Mouse (Mus musculus) thymus, adult 2 months (tissue): Measurements from ENCODE around the gene Kank2. TPM values are rescaled to one million over a fixed set of nuclear protein-coding genes. Genes with fewer than 3 reads are reported as not detected.

ENCODE experiments used
- DNase-seq: peaks from one replicate; pipeline ENCODE4 v3.0.0; 2021
- H3K27ac ChIP-seq: fragments of 200-500 bp; 2 replicates; pipeline ENCODE4 v1.5.1; 2012; ENCODE audit warnings: low read length, control low read depth; ENCODE audit not compliant: control insufficient read depth, insufficient read depth
- H3K27me3 ChIP-seq: fragments of 200-500 bp; 2 replicates; pipeline ENCODE4 v1.6.1; 2012; ENCODE audit warnings: mild to moderate bottlenecking, low read length, moderate library complexity, mixed read lengths; ENCODE audit not compliant: control insufficient read depth, insufficient read depth
- H3K36me3 ChIP-seq: fragments of 200-500 bp; 2 replicates; pipeline ENCODE4 v1.6.1; 2012; ENCODE audit warnings: mild to moderate bottlenecking, low read length, moderate library complexity; ENCODE audit not compliant: control insufficient read depth, insufficient read depth
- H3K4me1 ChIP-seq: fragments of 200-500 bp; replicated peaks from 2 replicates; pipeline ENCODE4 v1.6.1; 2012; ENCODE audit warnings: low read length; ENCODE audit not compliant: control insufficient read depth, insufficient read depth
- H3K4me3 ChIP-seq: fragments of 200-500 bp; 2 replicates; pipeline ENCODE4 v1.5.1; 2012; ENCODE audit warnings: mild to moderate bottlenecking, low read length, control low read depth, moderate library complexity; ENCODE audit not compliant: control insufficient read depth, insufficient read depth
- CTCF ChIP-seq: fragments of 200-500 bp; IDR thresholded peaks from 2 replicates; pipeline ENCODE4 v1.5.1; 2012; ENCODE audit warnings: mild to moderate bottlenecking, control low read depth, low read length, moderate library complexity, borderline replicate concordance; ENCODE audit not compliant: control insufficient read depth, poor library complexity, insufficient read depth; ENCODE audit errors: extremely low read depth
- POLR2A ChIP-seq: fragments of 200-500 bp; IDR thresholded peaks from 2 replicates; pipeline ENCODE4 v1.6.1; 2012; ENCODE audit warnings: mild to moderate bottlenecking, low read length, control low read depth, moderate library complexity; ENCODE audit not compliant: control insufficient read depth, poor library complexity, insufficient read depth; ENCODE audit errors: extremely low read depth
- WGBS: fragments of 180-500 bp; shearing (Covaris S2); methylation state at CpG from one replicate; pipeline ENCODE4 v1.1.7; 2018; 5-methylcytosine and 5-hydroxymethylcytosine counted together
- polyA plus RNA-seq: library from polyadenylated mRNA; depleted of rRNA; stranded (reverse); fragments of >200 nt; gene quantifications from 2 replicates; pipeline ENCODE4 v1.2.3, GENCODE M21; 2012

Kank2 gene
- polyA plus RNA-seq, 1 experiment: 12.6 TPM

DNA sequence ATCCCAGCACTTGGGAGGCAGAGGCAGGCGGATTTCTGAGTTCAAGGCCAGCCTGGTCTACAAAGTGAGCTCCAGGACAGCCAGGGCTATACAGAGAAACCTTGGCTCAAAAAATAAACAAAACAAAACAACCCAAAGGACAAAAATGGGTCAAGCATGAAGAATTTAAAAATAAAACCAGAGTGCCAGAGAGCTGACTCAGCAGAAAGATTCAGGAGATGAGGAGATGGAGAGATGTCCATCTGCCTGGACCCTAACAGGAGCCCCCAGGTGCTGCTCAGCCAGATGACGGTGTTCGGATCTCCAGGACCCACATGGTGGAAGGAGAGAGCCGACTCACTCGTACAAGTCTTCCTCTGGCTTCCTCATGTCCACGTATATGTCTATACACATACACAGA lies 20.0 kb upstream of the Kank2 start:
- TF ChIP-seq POLR2A (no peak), CTCF (no peak)
- no peak overlapping the region for H3K27ac ChIP-seq
- H3K27me3 ChIP-seq: no peaks in the 10 kb centered on the region
- H3K4me3 ChIP-seq: no peak overlapping the region
- DNase-seq: no peak
- no peaks in the 10 kb centered on the region for H3K36me3 ChIP-seq
- WGBS: 95% methylated on average over 6 of the region's 6 CpGs
- H3K4me1 ChIP-seq: no peaks in the 10 kb centered on the region

DNA sequence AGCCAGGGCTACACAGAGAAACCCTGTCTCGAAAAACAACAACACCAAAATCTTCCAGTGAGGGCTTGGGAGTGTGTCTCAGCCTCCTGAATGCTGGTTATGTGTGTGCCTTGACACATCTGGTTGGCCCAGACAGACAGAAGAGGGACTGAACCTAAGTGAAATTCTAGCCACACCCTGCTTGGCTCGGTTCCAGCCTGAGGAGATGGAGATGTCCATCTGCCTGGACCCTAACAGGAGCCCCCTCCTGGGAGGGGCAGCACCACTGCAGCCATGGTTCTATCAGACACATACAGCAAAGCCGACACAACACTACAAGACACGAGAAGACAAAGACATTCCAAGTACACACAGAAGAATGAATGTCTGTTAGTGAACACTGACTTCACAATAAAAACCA lies 19.6 kb upstream of the Kank2 start:
- H3K27ac ChIP-seq: no peak overlapping the region
- H3K36me3 ChIP-seq: no peaks in the 10 kb centered on the region
- 84% methylated on average over 4 of the region's 4 CpGs for WGBS
- no peaks in the 10 kb centered on the region for H3K4me1 ChIP-seq
- DNase-seq: no peak
- H3K4me3 ChIP-seq: no peak overlapping the region
- no peaks in the 10 kb centered on the region for H3K27me3 ChIP-seq
- TF ChIP-seq CTCF (no peak), POLR2A (no peak)

DNA sequence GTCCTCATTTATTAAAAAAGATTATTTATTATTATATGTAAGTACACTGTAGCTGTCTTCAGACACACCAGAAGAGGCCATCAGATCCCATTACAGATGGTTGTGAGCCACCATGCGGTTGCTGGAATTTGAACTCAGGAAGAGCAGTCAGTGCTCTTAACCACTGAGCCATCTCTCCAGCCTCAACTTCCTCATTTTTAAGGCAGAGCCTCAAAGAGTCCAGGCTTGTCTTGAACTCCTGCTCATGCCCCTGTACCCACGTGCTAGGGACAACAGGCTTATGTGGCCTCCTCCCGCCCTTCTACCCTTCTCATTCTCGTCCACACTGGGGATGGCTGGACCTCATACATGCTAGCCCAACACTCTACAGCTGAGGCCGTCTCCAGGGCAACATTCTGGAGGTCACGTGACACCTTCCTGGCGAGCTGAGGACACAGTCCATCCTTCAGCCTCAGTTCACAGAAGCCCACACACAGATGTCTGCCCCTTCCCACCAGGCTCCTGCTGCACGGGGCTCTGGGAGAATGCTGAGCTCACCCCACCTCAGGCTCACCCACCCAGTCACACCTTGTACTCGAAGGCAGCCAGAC lies 18.3 kb upstream of the Kank2 start:
- 56% methylated on average over 9 of the region's 9 CpGs for WGBS

DNA sequence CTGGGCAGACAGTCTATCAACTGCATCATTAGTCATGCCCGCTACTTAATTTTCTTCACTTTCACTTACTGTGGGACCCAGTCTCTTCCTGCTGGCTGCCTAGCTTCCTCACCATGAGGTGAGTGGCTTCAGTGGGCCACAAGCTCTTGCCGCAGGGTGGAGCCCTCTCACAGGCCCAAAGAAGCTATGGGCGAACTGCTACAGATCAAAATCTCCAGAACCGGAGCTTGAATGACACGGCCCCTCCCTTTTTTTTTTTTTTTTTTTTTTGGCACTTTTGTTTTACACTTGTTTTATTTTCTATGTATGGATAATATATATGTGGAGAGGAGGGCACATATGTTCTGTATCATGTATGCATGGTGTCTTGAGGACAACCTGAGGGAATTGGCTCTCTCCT lies 12.6 kb upstream of the Kank2 start:
- no peak for TF ChIP-seq CTCF
- no peak for TF ChIP-seq POLR2A
- Histone ChIP-seq H3K4me3 (no peak overlapping the region), H3K4me1 (no peaks in the 10 kb centered on the region), H3K27ac (no peak overlapping the region), H3K36me3 (no peaks in the 10 kb centered on the region), H3K27me3 (no peaks in the 10 kb centered on the region)
- 35% methylated on average over 5 of the region's 5 CpGs for WGBS
- no peak for DNase-seq

More for the DNA sequence above, 18.3 kb upstream of the Kank2 start:
- H3K36me3 ChIP-seq: no peaks in the 10 kb centered on the region
- no peaks in the 10 kb centered on the region for H3K4me1 ChIP-seq
- no peak for TF ChIP-seq CTCF
- TF ChIP-seq POLR2A: no peak
- DNase-seq: no peak
- H3K4me3 ChIP-seq: no peak overlapping the region
- no peaks in the 10 kb centered on the region for H3K27me3 ChIP-seq
- H3K27ac ChIP-seq: no peak overlapping the region

DNA sequence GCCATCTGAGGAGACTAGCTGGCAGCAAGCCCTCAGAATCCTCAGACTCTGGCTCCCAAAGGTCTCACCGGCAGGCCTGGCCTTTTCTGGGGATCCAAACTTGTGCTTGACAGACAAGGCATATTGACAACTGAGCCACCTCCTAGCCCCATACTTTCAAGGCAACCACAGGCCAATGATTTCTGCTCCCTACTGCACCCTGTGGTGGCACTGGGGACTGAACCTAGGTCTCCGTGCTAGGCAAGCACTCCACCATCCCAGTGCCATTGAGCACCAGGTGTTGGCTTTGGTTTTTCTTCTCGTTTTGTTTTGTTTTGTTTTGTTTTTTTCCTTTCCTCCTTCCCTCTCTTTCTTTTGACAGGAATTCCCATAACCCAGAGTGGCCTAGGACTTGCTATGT lies 10.0 kb upstream of the Kank2 start:
- Histone ChIP-seq H3K27me3 (no peaks in the 10 kb centered on the region), H3K4me3 (no peak overlapping the region), H3K4me1 (0 out of 2 replicates have a peak, but pooled peaks cover 4% of the 10 kb centered on the region), H3K36me3 (no peaks in the 10 kb centered on the region), H3K27ac (no peak overlapping the region)
- TF ChIP-seq POLR2A (no peak), CTCF (peak; percentile 34; the same call in 1 of the 2 replicates)
- 66% methylated on average over 3 of the region's 3 CpGs for WGBS
- DNase-seq: no peak

DNA sequence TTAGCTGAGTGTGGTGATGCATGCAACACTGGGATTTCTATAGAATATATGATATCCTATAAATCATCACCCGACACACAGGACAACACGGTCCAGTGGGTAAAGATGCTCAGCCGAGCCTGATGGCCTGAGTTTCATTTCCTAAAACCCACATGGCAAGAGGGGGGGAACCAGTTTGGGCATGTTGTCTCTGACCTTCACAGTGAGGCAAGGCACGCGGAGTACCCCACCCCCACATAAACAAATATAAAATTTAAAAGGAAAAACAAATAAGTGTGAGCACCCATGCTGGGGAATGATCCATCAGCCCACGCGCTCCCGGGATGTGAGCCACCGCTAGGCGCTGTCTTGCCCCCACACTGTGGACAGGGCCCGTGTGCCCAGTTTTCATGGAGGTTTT lies 8.4 kb upstream of the Kank2 start:
- DNase-seq: no peak
- Histone ChIP-seq H3K27me3 (no peaks in the 10 kb centered on the region), H3K4me3 (no peak overlapping the region), H3K27ac (no peak overlapping the region), H3K36me3 (no peaks in the 10 kb centered on the region), H3K4me1 (0 out of 2 replicates have a peak, but pooled peaks cover 4% of the 10 kb centered on the region)
- WGBS: 94% methylated on average over 11 of the region's 11 CpGs
- no peak for TF ChIP-seq CTCF
- TF ChIP-seq POLR2A: no peak

DNA sequence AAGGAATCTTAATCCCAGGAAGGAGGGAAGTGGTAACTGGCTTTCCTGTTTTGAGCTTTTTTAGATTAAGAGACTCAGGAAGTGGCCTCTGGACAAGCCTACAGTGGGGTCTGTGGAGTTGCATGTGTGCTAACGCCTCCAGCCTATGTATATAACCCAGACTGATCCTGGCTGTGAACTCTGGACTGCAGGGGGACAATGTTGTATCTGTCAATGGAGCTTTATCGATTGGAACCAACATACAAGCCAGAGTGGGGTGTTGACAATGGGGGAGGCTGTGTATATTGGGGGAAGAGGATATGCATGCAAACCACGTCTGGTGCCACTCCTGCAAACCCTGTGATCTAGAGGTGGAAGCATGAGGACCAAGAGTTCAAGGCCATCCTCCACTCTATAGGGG lies 7.8 kb upstream of the Kank2 start:
- TF ChIP-seq POLR2A (no peak), CTCF (no peak)
- H3K27me3 ChIP-seq: no peaks in the 10 kb centered on the region
- H3K4me3 ChIP-seq: no peak overlapping the region
- DNase-seq: no peak
- H3K36me3 ChIP-seq: no peaks in the 10 kb centered on the region
- no peak overlapping the region for H3K27ac ChIP-seq
- WGBS: 40% methylated on average over 3 of the region's 3 CpGs
- 0 out of 2 replicates have a peak, but pooled peaks cover 4% of the 10 kb centered on the region for H3K4me1 ChIP-seq
